Mouse (Mus musculus) erythroblast, embryonic 14.5 days (primary cell): Measurements from ENCODE around the gene C130074G19Rik.

ENCODE experiments used
- GATA1 ChIP-seq: IDR thresholded peaks from 2 replicates; pipeline ENCODE4 v1.6.1; 2012; ENCODE audit warnings: low read length, inconsistent platforms, mixed read lengths
- TAL1 ChIP-seq: IDR thresholded peaks from 3 replicates; pipeline ENCODE4 v1.6.1; 2012; ENCODE audit warnings: low read length, inconsistent platforms, mixed read lengths

- TF ChIP-seq GATA1 (no peak), TAL1 (no peak)
Observed at GRCm38 (mm10) chr1:184864381-184864801, 18.6 kb downstream of the C130074G19Rik start.
